Mouse (Mus musculus): Measurements from ENCODE around the gene Tnfaip6.

GRCm38 (mm10) chr2:52035144-52035543 is 2.7 kb upstream of the Tnfaip6 start:
- no peak for TF ChIP-seq CTCF (IDR thresholded peaks at IDR 0.05; ENCODE audit: borderline replicate concordance, control insufficient read depth, extremely low read depth, insufficient read depth, low read length, poor library complexity)
- no peak for TF ChIP-seq POLR2A (IDR thresholded peaks at IDR 0.05; ENCODE audit: control insufficient read depth, extremely low read depth, insufficient read depth, low read length, poor library complexity)
